Mouse (Mus musculus) small intestine, adult 2 months (tissue): Measurements from ENCODE around the gene Mrpl38. TPM values are rescaled to one million over a fixed set of nuclear protein-coding genes. Genes with fewer than 3 reads are reported as not detected.
A peak's percentile ranks its signal among the peaks of the same experiment; 100 is the strongest.
"Not testable (repeated sequence)": the region's sequence is repeated elsewhere in the genome, so short reads cannot be mapped to it uniquely, and the experiment has no call there.

ENCODE experiments used
- H3K27ac ChIP-seq: fragments of 200-500 bp; 2 replicates; pipeline ENCODE4 v1.5.1; 2012; ENCODE audit warnings: low read depth, low read length, control low read depth, inconsistent platforms; ENCODE audit not compliant: insufficient read depth
- H3K27me3 ChIP-seq: fragments of 200-500 bp; 2 replicates; pipeline ENCODE4 v1.6.1; 2012; ENCODE audit warnings: mild to moderate bottlenecking, moderate library complexity, low read length, inconsistent platforms; ENCODE audit not compliant: control insufficient read depth, insufficient read depth
- H3K36me3 ChIP-seq: fragments of 200-500 bp; 2 replicates; pipeline ENCODE4 v1.6.1; 2012; ENCODE audit warnings: mild to moderate bottlenecking, low read length, control low read depth, inconsistent platforms; ENCODE audit not compliant: control insufficient read depth, insufficient read depth
- H3K4me1 ChIP-seq: fragments of 200-500 bp; 2 replicates; pipeline ENCODE4 v1.6.1; 2012; ENCODE audit warnings: low read length, inconsistent platforms, mixed read lengths; ENCODE audit not compliant: control insufficient read depth, insufficient read depth, insufficient read length
- H3K4me3 ChIP-seq: fragments of 200-500 bp; 2 replicates; pipeline ENCODE4 v1.5.1; 2012; ENCODE audit warnings: low read depth, mild to moderate bottlenecking, control low read depth, inconsistent platforms, low read length, moderate library complexity
- CTCF ChIP-seq: fragments of 200-500 bp; IDR thresholded peaks from 2 replicates; pipeline ENCODE4 v1.5.1; 2012; ENCODE audit warnings: low read depth, mild to moderate bottlenecking, control low read depth, inconsistent platforms, low read length, moderate library complexity, mixed read lengths; ENCODE audit not compliant: insufficient replicate concordance, insufficient read length; ENCODE audit errors: extremely low read depth
- POLR2A ChIP-seq: fragments of 200-500 bp; IDR thresholded peaks from 2 replicates; pipeline ENCODE4 v1.6.1; 2012; ENCODE audit warnings: low read depth, mild to moderate bottlenecking, control low read depth, inconsistent platforms, low read length, moderate library complexity
- WGBS: fragments of 180-500 bp; shearing (Covaris S2); methylation state at CpG from one replicate; pipeline ENCODE4 v1.1.7; 2018; 5-methylcytosine and 5-hydroxymethylcytosine counted together
- polyA plus RNA-seq: library from polyadenylated mRNA; depleted of rRNA; stranded (reverse); fragments of >200 nt; gene quantifications from 2 replicates; pipeline ENCODE4 v1.2.3, GENCODE M21; 2012

Gene Mrpl38
- polyA plus RNA-seq, 1 experiment, result 40.1 TPM

DNA sequence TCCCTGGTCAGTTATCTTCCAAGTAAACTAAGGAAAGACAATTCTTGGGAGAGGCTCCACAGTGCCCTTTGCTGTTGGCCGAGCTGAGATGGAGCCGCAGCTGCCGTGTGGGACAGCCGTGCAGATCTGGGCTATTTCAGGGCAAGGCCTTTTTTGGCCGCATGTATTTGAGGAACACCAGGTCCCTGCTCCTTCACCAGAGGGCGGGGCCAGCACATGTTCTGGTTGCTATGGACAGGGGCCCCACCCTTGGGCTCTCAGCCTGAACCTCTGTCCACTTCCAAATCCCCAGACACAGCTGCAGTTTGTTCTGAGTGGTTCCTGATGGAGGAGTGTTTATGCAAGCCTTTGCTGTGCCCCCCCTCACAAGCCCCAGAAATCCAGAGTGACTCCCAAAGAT, 38.3 kb downstream of the Mrpl38 start:
- TF ChIP-seq CTCF, result no peak
- no peak for TF ChIP-seq POLR2A
- no peak overlapping the region for H3K4me3 ChIP-seq
- peaks cover 14% of the 10 kb centered on the region for H3K4me1 ChIP-seq

GRCm38 (mm10) chr11:116099462-116099861, 39.2 kb downstream of the Mrpl38 start:
- WGBS, result 77% methylated on average over 6 of the region's 6 CpGs
- Histone ChIP-seq H3K27me3 (no peaks in the 10 kb centered on the region), H3K27ac (peak overlapping the region; percentile 64), H3K4me3 (no peak overlapping the region), H3K36me3 (no peaks in the 10 kb centered on the region), H3K4me1 (peaks cover 17% of the 10 kb centered on the region)
- TF ChIP-seq CTCF (no peak), POLR2A (no peak)

More for the DNA sequence above, 38.3 kb downstream of the Mrpl38 start:
- Histone ChIP-seq H3K27ac (peak overlapping the region; percentile 68), H3K27me3 (no peaks in the 10 kb centered on the region), H3K36me3 (no peaks in the 10 kb centered on the region)
- 47% methylated on average over 6 of the region's 6 CpGs for WGBS

DNA sequence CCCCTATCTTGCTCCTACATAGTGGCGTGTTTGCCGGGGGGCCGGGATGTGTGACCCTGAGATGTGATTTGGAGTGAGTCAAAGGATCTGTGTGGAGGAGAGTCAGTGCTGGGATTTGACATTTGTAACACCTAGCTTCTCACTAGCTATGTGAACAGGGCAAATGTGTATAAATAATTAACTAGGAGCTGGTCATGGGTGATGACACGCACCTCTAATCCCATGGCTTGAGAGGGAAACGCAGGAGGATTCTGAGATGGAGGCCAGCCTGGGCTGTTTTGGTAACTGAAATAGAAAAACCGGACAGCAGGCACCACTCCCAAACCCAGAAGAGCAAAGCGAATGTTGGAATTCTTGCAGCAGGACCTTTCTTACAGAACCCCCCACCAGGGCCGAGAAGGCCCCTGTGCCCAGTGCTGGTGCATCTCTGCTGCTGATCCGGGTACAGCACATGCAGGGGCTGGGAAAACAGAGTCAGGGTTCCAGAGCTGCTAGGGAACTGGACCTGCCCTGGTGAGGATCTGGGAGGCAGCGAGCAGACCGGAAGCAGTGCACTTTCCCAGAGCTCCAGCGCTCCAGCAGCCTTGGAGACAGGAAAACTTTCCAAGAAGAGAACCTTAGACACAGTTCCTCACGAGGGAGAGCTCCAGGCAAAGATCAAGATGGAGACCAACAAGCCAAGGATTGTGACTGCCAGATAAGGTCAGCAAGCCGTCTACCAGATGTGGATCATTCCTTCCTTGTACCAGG, 39.8 kb downstream of the Mrpl38 start:
- Histone ChIP-seq H3K4me3 (no peak overlapping the region), H3K36me3 (no peaks in the 10 kb centered on the region), H3K27ac (peak overlapping the region; percentile 64), H3K4me1 (peaks cover 13% of the 10 kb centered on the region), H3K27me3 (no peaks in the 10 kb centered on the region)
- TF ChIP-seq POLR2A, result no peak
- no peak for TF ChIP-seq CTCF
- WGBS, result 61% methylated on average over 14 of the region's 14 CpGs

DNA sequence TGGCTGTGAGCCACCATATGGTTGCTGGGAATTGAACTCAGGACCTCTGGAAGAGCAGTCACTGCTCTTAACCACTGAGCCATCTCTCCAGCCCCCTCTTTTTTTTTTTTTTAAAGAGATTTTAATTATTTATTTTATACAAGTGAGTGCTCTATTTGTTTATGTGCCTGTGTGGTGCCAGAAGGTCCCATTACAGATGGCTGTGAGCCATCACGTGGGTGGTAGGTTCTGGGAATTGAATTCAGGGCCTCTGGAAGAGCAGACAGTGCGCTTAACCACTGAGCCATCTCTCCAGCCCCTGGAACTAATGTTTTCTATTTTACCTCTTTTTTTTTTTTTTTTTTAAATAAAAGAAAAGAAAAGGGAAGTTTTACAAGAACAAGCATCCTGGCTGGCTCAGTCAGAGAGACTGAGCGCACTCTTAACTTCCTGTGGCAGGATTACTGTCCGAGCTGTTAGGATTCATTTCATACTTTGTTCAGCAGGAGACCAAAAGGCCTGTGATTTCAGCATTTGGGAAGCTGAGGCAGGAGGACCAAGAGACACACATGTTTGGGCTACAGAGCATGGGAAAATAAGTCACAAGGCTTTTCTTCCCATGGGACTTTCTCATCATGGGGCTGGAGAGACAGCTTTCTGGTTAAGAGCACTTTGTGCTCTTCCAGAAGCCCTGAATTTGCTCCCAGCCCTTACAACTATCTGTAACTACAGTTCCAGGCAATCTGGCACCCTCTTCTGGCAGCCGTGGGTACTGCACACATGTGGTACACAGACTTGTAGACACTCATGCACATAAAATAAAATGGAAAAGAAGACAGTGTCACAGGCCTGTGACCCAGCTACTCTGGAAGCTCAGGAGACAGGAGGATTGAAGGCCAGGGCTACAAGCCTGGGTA, 42.2 kb downstream of the Mrpl38 start:
- 85% methylated on average over 5 of the region's 5 CpGs for WGBS
- Histone ChIP-seq H3K27me3 (no peaks in the 10 kb centered on the region), H3K27ac (no peak overlapping the region), H3K4me3 (no peak overlapping the region), H3K36me3 (no peaks in the 10 kb centered on the region), H3K4me1 (peaks cover 10% of the 10 kb centered on the region)
- TF ChIP-seq CTCF (peak; percentile 60; the same call in 1 of the 2 replicates), POLR2A (no peak)

GRCm38 (mm10) chr11:116095573-116095972, 43.1 kb downstream of the Mrpl38 start:
- 31% methylated on average over 3 of the region's 3 CpGs for WGBS
- Histone ChIP-seq H3K4me3 (no peak overlapping the region), H3K27me3 (no peaks in the 10 kb centered on the region), H3K4me1 (peaks cover 6% of the 10 kb centered on the region), H3K27ac (peak overlapping the region; percentile 1; the same call in 1 of the 2 replicates), H3K36me3 (no peaks in the 10 kb centered on the region)
- TF ChIP-seq CTCF (no peak), POLR2A (no peak)

GRCm38 (mm10) chr11:116093771-116094565, 44.7 kb downstream of the Mrpl38 start:
- WGBS, result 60% methylated on average over 16 of the region's 16 CpGs
- Histone ChIP-seq H3K27ac (peak overlapping the region; percentile 60), H3K36me3 (no peaks in the 10 kb centered on the region), H3K4me3 (no peak overlapping the region), H3K27me3 (no peaks in the 10 kb centered on the region), H3K4me1 (peaks cover 3% of the 10 kb centered on the region; the same call in 1 of the 2 replicates)
- TF ChIP-seq POLR2A (no peak), CTCF (no peak)

DNA sequence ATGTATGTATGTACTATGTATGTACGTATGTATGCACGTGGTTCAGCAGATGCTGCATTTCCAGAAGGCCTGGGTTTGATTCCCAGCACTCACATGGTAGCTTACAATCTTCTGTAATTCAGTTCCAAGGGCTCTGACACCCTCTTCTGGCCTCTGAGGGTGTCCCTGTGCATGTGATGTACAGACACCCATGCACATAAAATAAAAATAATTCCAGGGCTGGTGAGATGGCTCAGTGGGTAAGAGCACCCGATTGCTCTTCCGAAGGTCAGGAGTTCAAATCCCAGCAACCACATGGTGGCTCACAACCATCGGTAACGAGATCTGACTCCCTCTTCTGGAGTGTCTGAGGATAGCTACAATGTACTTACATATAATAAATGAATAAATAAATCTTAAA, 45.7 kb downstream of the Mrpl38 start:
- not testable (repeated sequence) for H3K27ac ChIP-seq, H3K27me3 ChIP-seq, H3K4me3 ChIP-seq, H3K4me1 ChIP-seq, H3K36me3 ChIP-seq
- WGBS, result 88% methylated on average over 6 of the region's 6 CpGs
